Mouse (Mus musculus): Measurements from ENCODE around the gene Scarf2.

The Scarf2 gene

GRCm38 (mm10) chr16:17801777-17802455, 4.8 kb downstream of the Scarf2 start:
- no peak for DNase-seq

DNA sequence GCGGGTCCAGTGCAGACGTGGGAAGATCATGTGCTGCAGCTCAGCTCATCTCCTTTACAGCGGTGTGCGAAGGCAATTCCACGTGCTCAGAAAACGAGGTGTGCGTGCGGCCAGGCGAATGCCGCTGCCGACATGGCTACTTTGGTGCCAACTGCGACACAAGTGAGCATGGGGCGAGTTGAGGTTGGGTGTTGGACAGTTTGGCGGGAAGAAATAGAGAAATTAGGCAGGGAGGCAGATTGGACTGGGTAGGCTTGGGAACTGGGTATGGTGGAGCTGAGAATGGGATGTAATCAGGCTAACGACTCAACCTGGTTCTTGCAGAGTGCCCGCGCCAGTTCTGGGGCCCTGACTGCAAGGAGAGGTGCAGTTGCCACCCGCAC, 5.4 kb downstream of the Scarf2 start:
- no peak for DNase-seq

- peak; percentile 60 to 68 for DNase-seq
Observed at GRCm38 (mm10) chr16:17802839-17803674, 6.0 kb downstream of the Scarf2 start.

DNA sequence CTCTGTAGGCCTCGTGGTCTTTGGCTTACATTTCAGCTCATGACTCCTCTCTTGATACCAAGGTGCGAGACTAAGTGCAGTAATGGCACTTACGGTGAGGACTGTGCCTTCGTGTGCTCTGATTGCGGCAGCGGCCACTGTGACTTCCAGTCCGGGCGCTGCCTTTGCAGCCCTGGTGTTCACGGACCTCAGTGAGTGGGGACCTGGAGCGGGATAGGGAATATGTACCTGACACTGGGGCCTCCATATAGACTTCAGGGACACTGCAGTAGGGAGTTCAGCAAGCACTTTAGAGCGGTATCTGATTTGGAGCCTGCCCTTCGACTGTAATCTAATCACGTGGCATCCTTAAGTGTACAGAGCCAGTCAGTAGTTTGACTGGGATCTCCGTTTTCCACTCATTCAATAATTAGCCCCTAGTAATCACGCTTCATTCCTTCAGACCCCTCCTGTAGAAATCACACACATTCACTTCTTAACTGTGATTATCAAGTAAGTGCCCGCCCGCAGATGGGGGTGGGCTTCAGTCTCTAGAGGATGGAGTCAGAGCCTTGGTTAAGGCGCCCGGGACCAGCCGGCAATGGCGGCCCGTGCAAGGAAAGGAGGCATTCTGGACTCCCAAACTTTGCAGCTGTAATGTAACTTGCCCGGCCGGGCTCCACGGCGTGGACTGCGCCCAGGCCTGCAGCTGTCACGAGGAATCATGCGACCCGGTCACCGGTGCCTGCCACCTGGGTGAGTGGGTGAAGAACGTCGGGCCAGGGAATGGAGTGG, 6.8 kb downstream of the Scarf2 start:
- no peak for DNase-seq

DNA sequence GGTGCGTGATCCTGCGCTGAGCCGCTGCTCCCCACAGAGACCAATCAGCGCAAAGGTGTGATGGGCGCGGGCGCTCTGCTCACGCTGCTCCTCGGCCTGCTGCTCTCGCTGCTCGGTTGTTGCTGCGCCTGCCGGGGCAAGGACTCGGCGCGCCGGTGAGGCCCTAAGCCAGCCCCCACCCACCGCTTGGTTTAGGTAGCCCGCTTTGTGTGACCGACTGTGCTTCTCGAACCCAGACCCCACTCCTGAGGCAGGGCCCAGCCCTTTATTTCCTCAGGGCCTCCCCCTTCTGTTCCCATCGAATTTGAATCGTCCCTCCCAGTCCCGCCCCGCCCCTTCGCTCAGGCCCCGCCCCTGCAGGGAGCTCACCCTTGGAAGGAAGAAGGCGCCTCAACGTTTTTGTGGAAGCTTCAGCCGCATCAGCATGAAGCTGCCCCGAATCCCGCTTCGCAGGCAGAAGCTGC, 7.4 kb downstream of the Scarf2 start:
- DNase-seq = peak; percentile 30 to 48

GRCm38 (mm10) chr16:17804982-17805381, 7.9 kb downstream of the Scarf2 start:
- DNase-seq = no peak

- DNase-seq = peak; percentile 38 to 73
Observed at GRCm38 (mm10) chr16:17806581-17807191, 9.6 kb downstream of the Scarf2 start.

- DNase-seq = peak; percentile 86 to 89
Observed at GRCm38 (mm10) chr16:17807192-17808009, 10.3 kb downstream of the Scarf2 start.

DNA sequence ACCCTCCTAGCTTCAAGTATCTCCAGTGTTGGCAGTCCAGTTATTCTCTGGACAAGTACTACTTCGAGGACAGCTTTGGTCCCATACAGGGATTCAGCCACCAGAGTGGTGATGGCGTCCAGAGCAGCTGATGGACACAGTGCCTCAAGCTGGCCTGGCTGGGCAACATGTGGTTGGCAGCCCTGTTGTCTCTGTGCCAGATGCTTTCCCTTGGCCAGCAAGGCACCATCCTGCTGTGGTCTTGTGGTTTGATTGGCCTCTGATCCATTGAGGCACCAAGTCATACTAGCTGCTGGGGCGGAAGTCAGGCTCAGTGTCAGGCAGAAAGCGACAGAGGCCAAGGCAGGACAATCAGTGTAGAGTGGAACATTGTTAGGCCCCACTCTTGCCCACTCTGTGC, 12.0 kb downstream of the Scarf2 start:
- peak in 1 of 2 experiments; percentile 38 for DNase-seq

GRCm38 (mm10) chr16:17809711-17810110, 12.6 kb downstream of the Scarf2 start:
- peak; percentile 69 to 86 for DNase-seq

- no peak for DNase-seq
Observed at GRCm38 (mm10) chr16:17812120-17812519, 15.0 kb downstream of the Scarf2 start.

- DNase-seq = peak in 1 of 2 experiments; percentile 23
Observed at GRCm38 (mm10) chr16:17813173-17813572, 16.1 kb downstream of the Scarf2 start.

GRCm38 (mm10) chr16:17815411-17816402, 18.6 kb downstream of the Scarf2 start:
- DNase-seq = peak; percentile 80 to 81

DNA sequence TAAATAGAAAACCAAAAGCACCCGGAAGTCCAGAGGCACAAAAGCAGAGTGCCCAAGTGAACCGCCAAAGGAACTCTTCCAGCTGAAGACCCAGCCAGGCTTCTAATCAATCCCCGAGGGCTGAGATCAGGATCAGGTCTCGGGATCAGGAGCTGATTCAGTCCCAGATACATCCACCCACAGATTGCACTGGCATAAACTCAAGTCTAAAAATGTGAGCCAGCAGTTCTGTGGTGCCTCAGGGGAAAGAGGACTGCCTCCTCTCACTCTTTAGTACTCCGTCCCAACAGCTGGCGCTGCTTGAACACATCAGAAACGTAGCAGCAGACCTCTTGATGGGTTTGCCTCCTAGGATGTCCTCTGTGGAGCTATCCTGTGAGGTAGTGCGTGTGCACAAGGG, 19.4 kb downstream of the Scarf2 start:
- DNase-seq = no peak

GRCm38 (mm10) chr16:17826500-17826899, 29.4 kb downstream of the Scarf2 start:
- DNase-seq = no peak

GRCm38 (mm10) chr16:17828229-17828628, 31.1 kb downstream of the Scarf2 start:
- no peak for DNase-seq

- no peak for DNase-seq
Observed at GRCm38 (mm10) chr16:17828867-17829266, 31.8 kb downstream of the Scarf2 start.

GRCm38 (mm10) chr16:17830385-17831178, 33.5 kb downstream of the Scarf2 start:
- no peak for DNase-seq

DNA sequence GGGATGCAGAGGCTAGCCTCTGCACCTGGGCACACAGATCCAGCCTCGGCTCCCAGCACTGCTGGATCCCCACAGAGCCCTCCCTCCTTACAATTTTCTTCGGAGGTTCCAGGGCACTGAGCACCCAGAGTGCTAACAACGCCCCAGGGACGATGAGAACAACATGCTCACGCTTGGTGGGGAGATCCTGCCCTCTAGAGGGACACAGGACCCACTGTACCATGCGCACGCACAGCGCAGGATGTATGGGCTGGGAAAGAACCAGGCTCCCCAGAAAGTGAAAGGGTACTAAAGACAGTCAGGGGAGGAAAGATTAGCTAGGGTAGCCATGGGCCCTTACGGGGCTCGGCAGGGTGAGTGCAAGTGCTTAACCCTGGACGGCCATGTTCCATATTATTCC, 34.7 kb downstream of the Scarf2 start:
- DNase-seq = no peak

GRCm38 (mm10) chr16:17832821-17833220, 35.7 kb downstream of the Scarf2 start, which contains the start of gene B830017H08Rik:
B830017H08Rik (plus strand) TSS chr16:17833121.
- DNase-seq = no peak

All from lung, postnatal 4 days (tissue).